Mouse (Mus musculus): Measurements from ENCODE around the gene Slc25a30. TPM values are rescaled to one million over a fixed set of nuclear protein-coding genes. Genes with fewer than 3 reads are reported as not detected.

The Slc25a30 gene
- total RNA-seq, 1 experiment: 5.1 TPM

DNA sequence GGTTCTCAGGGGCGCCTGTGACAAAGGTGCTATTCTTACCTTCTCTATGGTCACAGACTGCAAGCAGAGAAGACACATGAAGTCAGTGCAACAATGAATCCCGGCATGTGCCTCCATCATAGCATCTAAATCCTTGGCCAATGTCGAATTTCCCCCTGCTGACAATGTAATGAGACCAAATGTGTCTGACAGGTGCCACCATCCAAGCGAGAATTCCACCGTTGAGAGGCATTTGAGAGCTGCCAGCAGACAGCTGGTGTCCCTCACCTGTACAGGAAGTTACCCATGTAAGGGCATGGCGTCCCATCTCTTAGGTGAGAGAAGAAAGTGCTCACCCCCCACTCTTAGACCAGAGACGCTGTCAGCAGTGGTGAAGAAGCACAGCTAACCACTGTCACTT is 28.4 kb downstream of the Slc25a30 start:
- H3K9ac ChIP-seq (ENCODE audit: insufficient read depth, low read depth, low read length, poor library complexity, severe bottlenecking): no peak overlapping the region
- H3K4me3 ChIP-seq (ENCODE audit: insufficient read depth in 1 of 2, low read depth in 1 of 2, low read length in 2 of 2, poor library complexity in 1 of 2, severe bottlenecking in 1 of 2): no peak overlapping the region
- H3K36me3 ChIP-seq (ENCODE audit: control insufficient read depth, insufficient read depth, low read length, poor library complexity, severe bottlenecking): no peaks in the 10 kb centered on the region
- DNase-seq (ENCODE audit: low read depth, low spot score): no peak
- TF ChIP-seq HCFC1 (IDR thresholded peaks at IDR 0.05; ENCODE audit: borderline replicate concordance, insufficient read depth, low read length) (no peak), ZNF384 (IDR thresholded peaks at IDR 0.05; ENCODE audit: low read depth, low read length) (no peak), CHD2 (IDR thresholded peaks at IDR 0.05; ENCODE audit: low read depth, low read length) (no peak), MAFK (IDR thresholded peaks at IDR 0.05; ENCODE audit: insufficient read depth, low read depth, low read length) (no peak), ZC3H11A (IDR thresholded peaks at IDR 0.05; ENCODE audit: borderline replicate concordance, low read depth, low read length) (no peak)
- H3K9me3 ChIP-seq (ENCODE audit: control insufficient read depth, insufficient read depth, low read depth, low read length): no peaks in the 10 kb centered on the region
- in situ Hi-C loops (cut with MboI; ENCODE audit: low sequenced_read_pairs in 2 of 2, unreplicated experiment in 2 of 2): no loop called here
- no peak overlapping the region for H3K27ac ChIP-seq (ENCODE audit: insufficient read depth, low read depth, low read length, poor library complexity, severe bottlenecking)
- H3K4me1 ChIP-seq (ENCODE audit: control insufficient read depth in 2 of 2, insufficient read depth in 2 of 2, low read length in 2 of 2, poor library complexity in 1 of 2): no peaks in the 10 kb centered on the region

DNA sequence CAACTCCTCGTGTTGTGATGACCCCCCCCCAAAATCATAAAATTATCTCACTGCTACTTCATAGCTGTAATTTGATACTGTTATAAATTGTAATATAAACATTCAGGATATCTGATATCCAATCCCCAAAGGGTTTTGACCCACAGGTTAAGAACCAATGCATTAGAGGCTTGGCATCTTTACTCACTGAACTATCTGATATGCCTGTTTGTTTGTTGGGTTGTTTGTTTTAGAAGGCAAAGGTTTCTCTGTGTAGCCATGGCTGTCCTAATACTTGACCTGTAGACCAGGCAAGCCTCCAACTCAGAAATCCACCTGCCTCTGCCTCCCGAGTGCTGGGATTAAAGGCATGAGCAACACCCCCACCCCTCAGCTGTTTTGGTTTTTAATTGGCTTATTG is 29.0 kb downstream of the Slc25a30 start:
- H3K27ac ChIP-seq (ENCODE audit: insufficient read depth, low read depth, low read length, poor library complexity, severe bottlenecking): no peak overlapping the region
- H3K9ac ChIP-seq (ENCODE audit: insufficient read depth, low read depth, low read length, poor library complexity, severe bottlenecking): no peak overlapping the region
- in situ Hi-C loops (cut with MboI; ENCODE audit: low sequenced_read_pairs in 2 of 2, unreplicated experiment in 2 of 2): no loop called here
- DNase-seq (ENCODE audit: low read depth, low spot score): no peak
- no peaks in the 10 kb centered on the region for H3K36me3 ChIP-seq (ENCODE audit: control insufficient read depth, insufficient read depth, low read length, poor library complexity, severe bottlenecking)
- no peak for TF ChIP-seq ZNF384 (IDR thresholded peaks at IDR 0.05; ENCODE audit: low read depth, low read length)
- no peak for TF ChIP-seq MAFK (IDR thresholded peaks at IDR 0.05; ENCODE audit: insufficient read depth, low read depth, low read length)
- TF ChIP-seq CHD2 (IDR thresholded peaks at IDR 0.05; ENCODE audit: low read depth, low read length): no peak
- TF ChIP-seq ZC3H11A (IDR thresholded peaks at IDR 0.05; ENCODE audit: borderline replicate concordance, low read depth, low read length): no peak
- TF ChIP-seq HCFC1 (IDR thresholded peaks at IDR 0.05; ENCODE audit: borderline replicate concordance, insufficient read depth, low read length): no peak
- H3K4me1 ChIP-seq (ENCODE audit: control insufficient read depth in 2 of 2, insufficient read depth in 2 of 2, low read length in 2 of 2, poor library complexity in 1 of 2): peaks cover 0 to 2% of the 10 kb centered on the region in 2 experiments; a peak in 1 of 4 replicates
- no peaks in the 10 kb centered on the region for H3K9me3 ChIP-seq (ENCODE audit: control insufficient read depth, insufficient read depth, low read depth, low read length)
- no peak overlapping the region for H3K4me3 ChIP-seq (ENCODE audit: insufficient read depth in 1 of 2, low read depth in 1 of 2, low read length in 2 of 2, poor library complexity in 1 of 2, severe bottlenecking in 1 of 2)

DNA sequence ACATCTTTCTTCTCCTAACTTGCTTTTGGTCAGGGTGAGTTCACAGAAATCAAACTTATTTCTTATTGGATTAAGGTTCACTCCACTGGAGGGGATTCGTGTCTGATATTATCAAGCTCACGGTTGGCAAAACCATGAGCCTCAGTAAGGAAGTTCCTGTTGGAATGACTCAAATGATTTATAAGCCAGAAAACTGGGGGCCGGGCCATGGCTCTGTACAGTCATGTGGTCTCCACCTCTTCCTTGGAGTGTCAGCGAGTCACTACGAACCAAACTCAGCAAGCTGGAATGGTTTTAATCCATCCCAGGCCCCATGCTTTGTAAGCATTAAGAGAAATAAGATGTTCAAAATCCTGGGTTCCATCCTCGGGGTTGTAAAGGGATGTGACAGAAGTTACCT is 29.9 kb downstream of the Slc25a30 start:
- no peak overlapping the region for H3K27ac ChIP-seq (ENCODE audit: insufficient read depth, low read depth, low read length, poor library complexity, severe bottlenecking)
- peaks cover 0 to 4% of the 10 kb centered on the region in 2 experiments; a peak in 2 of 4 replicates for H3K4me1 ChIP-seq (ENCODE audit: control insufficient read depth in 2 of 2, insufficient read depth in 2 of 2, low read length in 2 of 2, poor library complexity in 1 of 2)
- no peaks in the 10 kb centered on the region for H3K36me3 ChIP-seq (ENCODE audit: control insufficient read depth, insufficient read depth, low read length, poor library complexity, severe bottlenecking)
- H3K4me3 ChIP-seq (ENCODE audit: insufficient read depth in 1 of 2, low read depth in 1 of 2, low read length in 2 of 2, poor library complexity in 1 of 2, severe bottlenecking in 1 of 2): no peak overlapping the region
- no peak overlapping the region for H3K9ac ChIP-seq (ENCODE audit: insufficient read depth, low read depth, low read length, poor library complexity, severe bottlenecking)
- no peak for TF ChIP-seq MAFK (IDR thresholded peaks at IDR 0.05; ENCODE audit: insufficient read depth, low read depth, low read length)
- no peak for TF ChIP-seq HCFC1 (IDR thresholded peaks at IDR 0.05; ENCODE audit: borderline replicate concordance, insufficient read depth, low read length)
- no peak for TF ChIP-seq CHD2 (IDR thresholded peaks at IDR 0.05; ENCODE audit: low read depth, low read length)
- no peak for TF ChIP-seq ZC3H11A (IDR thresholded peaks at IDR 0.05; ENCODE audit: borderline replicate concordance, low read depth, low read length)
- TF ChIP-seq ZNF384 (IDR thresholded peaks at IDR 0.05; ENCODE audit: low read depth, low read length): no peak
- in situ Hi-C loops (cut with MboI; ENCODE audit: low sequenced_read_pairs in 2 of 2, unreplicated experiment in 2 of 2): no loop called here
- no peak for DNase-seq (ENCODE audit: low read depth, low spot score)
- no peaks in the 10 kb centered on the region for H3K9me3 ChIP-seq (ENCODE audit: control insufficient read depth, insufficient read depth, low read depth, low read length)

DNA sequence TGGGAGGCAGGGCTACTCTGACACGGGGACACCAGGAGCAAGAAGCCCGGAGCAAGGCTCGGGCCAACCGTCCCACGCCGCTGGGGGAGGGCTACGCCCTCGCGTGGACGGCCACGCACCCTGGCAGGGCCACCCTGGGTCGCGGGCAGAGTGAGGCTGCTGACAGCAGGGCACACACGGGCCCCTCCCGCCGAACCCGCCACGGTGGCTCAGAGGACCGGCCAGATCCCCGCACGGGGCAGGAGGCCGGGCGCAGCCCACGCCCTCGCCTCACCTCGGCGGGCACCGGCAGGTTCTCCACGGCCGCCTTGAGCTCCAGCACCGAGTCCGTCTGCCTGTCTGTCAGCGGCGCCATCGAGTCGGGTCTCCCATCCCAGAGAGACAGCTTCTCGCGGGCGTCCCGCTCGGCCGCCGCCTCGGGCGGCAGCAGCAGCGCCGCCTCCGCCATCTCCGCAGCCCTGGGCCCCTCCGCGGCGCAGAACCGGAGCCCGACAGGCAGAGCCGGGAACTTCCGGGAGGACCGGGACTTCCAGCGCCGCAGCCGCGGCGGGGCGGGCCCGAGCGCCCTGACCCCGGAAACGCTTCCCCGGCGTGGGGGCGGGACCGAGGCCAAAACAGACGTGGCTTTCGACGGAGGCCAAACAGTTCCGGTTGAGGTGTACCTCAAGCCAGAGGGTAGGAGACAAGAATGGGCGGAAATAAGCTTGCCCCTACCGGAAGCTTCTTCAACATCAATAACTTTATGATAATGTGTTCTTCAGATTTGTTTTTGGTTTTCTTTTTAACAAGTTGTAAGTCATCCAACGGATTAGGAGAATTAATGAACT is 32.6 kb downstream of the Slc25a30 start, which contains the start of gene Cog3:
Gene Cog3 (minus strand): TSS at position 527 of the 827 bp plus-strand sequence.
- peak within 1 kb of the TSS; percentile 91 for H3K9ac ChIP-seq (ENCODE audit: insufficient read depth, low read depth, low read length, poor library complexity, severe bottlenecking)
- TF ChIP-seq MAFK (IDR thresholded peaks at IDR 0.05; ENCODE audit: insufficient read depth, low read depth, low read length) (no peak), CHD2 (IDR thresholded peaks at IDR 0.05; ENCODE audit: low read depth, low read length) (0 out of 2 replicates have a peak, but pooled peaks have one; percentile 15), ZC3H11A (IDR thresholded peaks at IDR 0.05; ENCODE audit: borderline replicate concordance, low read depth, low read length) (no peak), ZNF384 (IDR thresholded peaks at IDR 0.05; ENCODE audit: low read depth, low read length) (no peak), HCFC1 (IDR thresholded peaks at IDR 0.05; ENCODE audit: borderline replicate concordance, insufficient read depth, low read length) (peak; percentile 56; the same call in 1 of the 2 replicates)
- no peaks in the 10 kb centered on the region for H3K9me3 ChIP-seq (ENCODE audit: control insufficient read depth, insufficient read depth, low read depth, low read length)
- H3K4me1 ChIP-seq (ENCODE audit: control insufficient read depth in 2 of 2, insufficient read depth in 2 of 2, low read length in 2 of 2, poor library complexity in 1 of 2): peaks cover 0 to 4% of the 10 kb centered on the region in 2 experiments; a peak in 2 of 4 replicates
- no peaks in the 10 kb centered on the region for H3K36me3 ChIP-seq (ENCODE audit: control insufficient read depth, insufficient read depth, low read length, poor library complexity, severe bottlenecking)
- in situ Hi-C loops (cut with MboI; ENCODE audit: low sequenced_read_pairs in 2 of 2, unreplicated experiment in 2 of 2): no loop called here
- peak within 1 kb of the TSS; percentile 76 to 95 for H3K4me3 ChIP-seq (ENCODE audit: insufficient read depth in 1 of 2, low read depth in 1 of 2, low read length in 2 of 2, poor library complexity in 1 of 2, severe bottlenecking in 1 of 2)
- DNase-seq (ENCODE audit: low read depth, low spot score): peak; percentile 84
- H3K27ac ChIP-seq (ENCODE audit: insufficient read depth, low read depth, low read length, poor library complexity, severe bottlenecking): no peak within 1 kb of the TSS
